Mouse (Mus musculus) hindbrain, embryonic 16.5 days (tissue): ENCODE data around the gene Nfatc2. TPM values are rescaled to one million over a fixed set of nuclear protein-coding genes. Genes with fewer than 3 reads are reported as not detected.

Experiments used
- ATAC-seq: fragments of 200-750 bp; cut with Nextera tagmentation; 2 replicates; pipeline ENCODE4 v1.8.0; 2017; ENCODE audit warnings: moderate TSS enrichment, moderate library complexity
- H3K27ac ChIP-seq: fragments of 300-500 bp; sonication (generic); 2 replicates; pipeline ENCODE4 v1.5.1; 2014; ENCODE audit warnings: low read depth, mild to moderate bottlenecking, control low read depth, low read length, moderate library complexity
- H3K27me3 ChIP-seq: fragments of 300-500 bp; sonication (generic); replicated peaks from 2 replicates; pipeline ENCODE4 v1.6.1; 2014; ENCODE audit warnings: low read length; ENCODE audit not compliant: control insufficient read depth, insufficient read depth
- H3K36me3 ChIP-seq: fragments of 300-500 bp; sonication (generic); 2 replicates; pipeline ENCODE4 v1.6.1; 2014; ENCODE audit warnings: mild to moderate bottlenecking, low read length, moderate library complexity, mixed read lengths; ENCODE audit not compliant: control insufficient read depth, insufficient read depth
- H3K4me1 ChIP-seq: fragments of 300-500 bp; sonication (generic); 2 replicates; pipeline ENCODE4 v1.6.1; 2014; ENCODE audit warnings: low read depth, low read length; ENCODE audit not compliant: control insufficient read depth, insufficient read depth
- H3K4me2 ChIP-seq: fragments of 300-500 bp; sonication (generic); 2 replicates; pipeline ENCODE4 v1.6.1; 2014; ENCODE audit warnings: mild to moderate bottlenecking, low read length, control low read depth, moderate library complexity
- H3K4me3 ChIP-seq: fragments of 300-500 bp; sonication (generic); 2 replicates; pipeline ENCODE4 v1.5.1; 2014; ENCODE audit warnings: mild to moderate bottlenecking, low read length, control low read depth, moderate library complexity
- H3K9ac ChIP-seq: fragments of 300-500 bp; sonication (generic); 2 replicates; pipeline ENCODE4 v1.6.1; 2014; ENCODE audit warnings: low read depth, mild to moderate bottlenecking, control low read depth, low read length, moderate library complexity
- H3K9me3 ChIP-seq: fragments of 300-500 bp; sonication (generic); 2 replicates; pipeline ENCODE4 v1.6.1; 2014; ENCODE audit warnings: mild to moderate bottlenecking, low read length, moderate library complexity; ENCODE audit not compliant: control insufficient read depth
- WGBS: fragments of 180-500 bp; shearing (Covaris S2); extraction: QIAGEN DNeasy Blood & Tissue Kit; methylation state at CpG from one replicate; pipeline ENCODE4 v1.1.7; 2014; 5-methylcytosine and 5-hydroxymethylcytosine counted together
- polyA plus RNA-seq: library from polyadenylated mRNA; unstranded; fragments of >200 nt; fragmentation: Nextera tagmentation; extraction: Ambion mirVana; gene quantifications from 2 replicates; pipeline ENCODE4 v1.2.1, GENCODE M21; 2015

Nfatc2 gene
- polyA plus RNA-seq, 1 experiment from 2014 or later: 6.2 TPM

GRCm38 (mm10) chr2:168551218-168551617 is 50.2 kb downstream of the Nfatc2 start:
- ATAC-seq: no peak
- WGBS: 90% methylated on average over 7 of the region's 7 CpGs
- no peak overlapping the region for H3K27ac ChIP-seq

DNA sequence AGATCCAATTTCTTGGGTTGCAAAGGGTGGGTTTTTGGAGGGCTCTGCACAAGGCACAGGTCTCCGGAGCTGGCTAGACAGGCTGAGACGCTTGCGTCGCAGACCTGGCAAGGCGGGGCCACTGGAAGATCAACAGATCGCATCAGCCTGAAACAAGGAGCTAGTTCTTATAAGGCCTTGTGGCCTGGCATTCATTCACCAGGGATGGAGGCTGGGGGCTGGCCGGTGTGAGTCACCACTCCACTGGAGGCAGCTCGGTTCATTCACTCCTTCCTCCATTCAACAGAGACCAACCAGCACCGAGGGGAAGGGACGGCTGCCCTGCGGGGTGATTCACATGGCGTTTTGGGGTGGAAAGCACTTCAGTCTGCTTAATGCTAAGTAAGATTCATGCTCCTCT is 52.1 kb downstream of the Nfatc2 start:
- no peaks in the 10 kb centered on the region for H3K9me3 ChIP-seq
- ATAC-seq: no peak
- H3K27ac ChIP-seq: no peak overlapping the region
- no peaks in the 10 kb centered on the region for H3K36me3 ChIP-seq
- H3K9ac ChIP-seq: no peak overlapping the region
- no peak overlapping the region for H3K4me3 ChIP-seq
- WGBS: 50% methylated on average over 12 of the region's 12 CpGs
- peaks cover 12% of the 10 kb centered on the region for H3K4me1 ChIP-seq
- no peaks in the 10 kb centered on the region for H3K27me3 ChIP-seq
- no peak overlapping the region for H3K4me2 ChIP-seq

More at GRCm38 (mm10) chr2:168551218-168551617, 50.2 kb downstream of the Nfatc2 start:
- Histone ChIP-seq H3K27me3 (no peaks in the 10 kb centered on the region; the same call in 1 of the 2 replicates), H3K4me3 (no peak overlapping the region), H3K4me2 (no peak overlapping the region), H3K9me3 (no peaks in the 10 kb centered on the region), H3K9ac (no peak overlapping the region), H3K36me3 (no peaks in the 10 kb centered on the region), H3K4me1 (peaks cover 12% of the 10 kb centered on the region)

DNA sequence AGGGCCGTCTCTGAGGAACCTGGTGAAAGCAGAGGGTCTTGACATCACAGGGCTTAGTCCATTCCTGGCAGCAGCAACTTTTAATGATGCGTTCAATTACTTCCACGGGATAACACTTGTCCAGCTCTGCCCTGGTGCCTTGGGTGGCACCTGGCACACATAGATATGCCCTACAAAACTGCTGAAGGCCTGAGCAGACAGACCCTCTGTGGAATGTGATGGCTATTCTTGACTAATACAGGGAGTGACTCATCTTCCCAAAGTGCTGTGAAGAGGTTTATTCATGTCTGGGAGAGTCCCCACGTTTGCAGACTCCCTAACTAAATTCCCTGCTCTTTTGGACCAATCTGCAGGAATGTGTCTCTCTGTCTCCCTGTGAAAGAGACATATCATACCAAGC is 53.4 kb downstream of the Nfatc2 start:
- Histone ChIP-seq H3K9ac (no peak overlapping the region), H3K27ac (no peak overlapping the region), H3K9me3 (no peaks in the 10 kb centered on the region), H3K36me3 (no peaks in the 10 kb centered on the region), H3K4me3 (no peak overlapping the region), H3K4me2 (no peak overlapping the region), H3K27me3 (no peaks in the 10 kb centered on the region), H3K4me1 (peaks cover 8% of the 10 kb centered on the region)
- WGBS: 75% methylated on average over 4 of the region's 4 CpGs
- no peak for ATAC-seq

- Histone ChIP-seq H3K9me3 (no peaks in the 10 kb centered on the region), H3K4me1 (peaks cover 2% of the 10 kb centered on the region; the same call in 1 of the 2 replicates), H3K27me3 (no peaks in the 10 kb centered on the region), H3K4me3 (no peak overlapping the region), H3K9ac (no peak overlapping the region), H3K36me3 (no peaks in the 10 kb centered on the region), H3K27ac (no peak overlapping the region), H3K4me2 (no peak overlapping the region)
- no peak for ATAC-seq
- WGBS: 54% methylated on average over 15 of the region's 15 CpGs
Observed at GRCm38 (mm10) chr2:168545901-168546557, 55.4 kb downstream of the Nfatc2 start.

- no peak for ATAC-seq
- H3K27ac ChIP-seq: no peak overlapping the region
- 41% methylated on average over 13 of the region's 13 CpGs for WGBS
Observed at GRCm38 (mm10) chr2:168544102-168544501, 57.4 kb downstream of the Nfatc2 start.

DNA sequence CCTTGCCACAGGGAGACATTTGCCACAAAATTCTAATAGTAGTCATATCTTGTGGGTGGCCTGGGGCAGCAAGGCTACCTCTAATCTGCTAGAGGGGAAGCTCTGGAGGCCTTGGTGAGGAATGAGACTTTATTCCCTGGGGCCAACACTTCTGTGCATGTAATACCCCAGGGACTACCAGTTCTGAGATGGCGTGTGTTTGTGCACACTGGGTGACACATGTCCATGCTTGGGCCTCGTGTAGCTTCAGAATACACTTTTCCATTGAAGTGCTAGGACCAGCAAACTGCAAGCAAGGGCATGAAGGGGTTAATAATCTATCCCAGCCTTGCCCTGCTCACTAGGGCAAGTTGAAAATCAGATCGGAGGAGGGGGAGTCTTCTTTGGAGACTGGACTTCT is 58.4 kb downstream of the Nfatc2 start:
- Histone ChIP-seq H3K27ac (no peak overlapping the region), H3K9me3 (no peaks in the 10 kb centered on the region)
- WGBS: 59% methylated on average over 3 of the region's 3 CpGs

More at GRCm38 (mm10) chr2:168544102-168544501, 57.4 kb downstream of the Nfatc2 start:
- no peaks in the 10 kb centered on the region for H3K36me3 ChIP-seq
- peaks cover 2% of the 10 kb centered on the region; the same call in 1 of the 2 replicates for H3K4me1 ChIP-seq
- H3K4me2 ChIP-seq: no peak overlapping the region
- H3K9me3 ChIP-seq: no peaks in the 10 kb centered on the region
- H3K4me3 ChIP-seq: no peak overlapping the region
- H3K27me3 ChIP-seq: no peaks in the 10 kb centered on the region
- H3K9ac ChIP-seq: no peak overlapping the region

GRCm38 (mm10) chr2:168541223-168541622 is 60.2 kb downstream of the Nfatc2 start:
- no peaks in the 10 kb centered on the region for H3K27me3 ChIP-seq
- H3K27ac ChIP-seq: no peak overlapping the region
- ATAC-seq: no peak
- no peak overlapping the region for H3K4me3 ChIP-seq
- H3K4me1 ChIP-seq: peaks cover 2% of the 10 kb centered on the region; the same call in 1 of the 2 replicates
- H3K9me3 ChIP-seq: no peaks in the 10 kb centered on the region
- no peak overlapping the region for H3K9ac ChIP-seq
- H3K36me3 ChIP-seq: no peaks in the 10 kb centered on the region
- no peak overlapping the region for H3K4me2 ChIP-seq
- 83% methylated on average over 7 of the region's 7 CpGs for WGBS

More for the DNA sequence above, 58.4 kb downstream of the Nfatc2 start:
- H3K4me2 ChIP-seq: no peak overlapping the region
- peaks cover 2% of the 10 kb centered on the region; the same call in 1 of the 2 replicates for H3K4me1 ChIP-seq
- ATAC-seq: no peak
- H3K9ac ChIP-seq: no peak overlapping the region
- no peak overlapping the region for H3K4me3 ChIP-seq
- H3K27me3 ChIP-seq: no peaks in the 10 kb centered on the region
- H3K36me3 ChIP-seq: no peaks in the 10 kb centered on the region

DNA sequence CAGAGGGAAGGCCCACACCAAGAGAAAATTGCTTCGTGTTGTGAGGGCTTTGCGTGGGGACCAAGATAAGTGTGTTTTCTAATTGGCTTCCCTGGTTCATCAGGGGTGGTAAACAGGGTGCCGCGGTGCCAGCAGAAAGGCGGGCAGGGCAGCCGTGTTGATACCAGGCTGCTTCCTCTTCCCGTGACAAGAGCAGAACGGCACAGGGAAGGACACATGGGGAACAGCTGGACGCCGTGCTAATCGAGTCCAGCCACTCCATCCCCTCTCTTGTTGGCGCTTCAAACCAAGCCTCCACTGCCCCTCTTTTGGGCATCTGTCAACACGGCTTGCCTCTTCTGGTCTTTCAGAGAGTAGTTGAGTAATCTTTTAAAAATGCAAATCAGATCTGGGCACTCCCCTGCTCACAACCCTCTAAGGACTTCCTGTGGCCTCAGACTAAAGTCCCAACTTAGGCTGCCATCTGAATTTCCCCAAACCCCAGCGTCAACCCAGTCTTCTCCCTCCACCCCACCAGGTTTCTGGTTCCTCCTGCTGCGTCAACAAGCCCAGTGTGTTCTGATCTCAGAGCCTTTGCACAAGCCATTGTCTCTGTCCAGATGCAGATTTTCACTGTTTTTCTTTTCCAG is 61.7 kb downstream of the Nfatc2 start:
- H3K4me2 ChIP-seq: no peak overlapping the region
- no peaks in the 10 kb centered on the region for H3K27me3 ChIP-seq
- no peak for ATAC-seq
- no peak overlapping the region for H3K27ac ChIP-seq
- H3K9ac ChIP-seq: no peak overlapping the region
- H3K4me1 ChIP-seq: peaks cover 2% of the 10 kb centered on the region; the same call in 1 of the 2 replicates
- WGBS: 53% methylated on average over 15 of the region's 15 CpGs
- H3K36me3 ChIP-seq: no peaks in the 10 kb centered on the region
- H3K4me3 ChIP-seq: no peak overlapping the region
- H3K9me3 ChIP-seq: no peaks in the 10 kb centered on the region

- Histone ChIP-seq H3K4me2 (no peak overlapping the region), H3K36me3 (no peaks in the 10 kb centered on the region), H3K9ac (no peak overlapping the region), H3K9me3 (no peaks in the 10 kb centered on the region), H3K27ac (no peak overlapping the region), H3K4me1 (peaks cover 2% of the 10 kb centered on the region; the same call in 1 of the 2 replicates), H3K4me3 (no peak overlapping the region), H3K27me3 (no peaks in the 10 kb centered on the region)
- no peak for ATAC-seq
- 89% methylated on average over 6 of the region's 6 CpGs for WGBS
Observed at GRCm38 (mm10) chr2:168539026-168539425, 62.4 kb downstream of the Nfatc2 start.
